Mouse (Mus musculus) megakaryocyte, embryonic 14.5 days (primary cell): ENCODE results near the gene Gm2115.

Experiments
- FLI1 ChIP-seq: IDR thresholded peaks from 2 replicates; pipeline ENCODE4 v1.6.1; 2012; ENCODE audit warnings: low read length, inconsistent platforms, mixed read lengths
- GATA1 ChIP-seq: IDR thresholded peaks from 3 replicates; pipeline ENCODE4 v1.6.1; 2012; ENCODE audit warnings: mixed read lengths, low read length, inconsistent platforms, borderline replicate concordance

GRCm38 (mm10) chr7:84585086-84585485, 56.3 kb downstream of the Gm2115 start:
- no peak for TF ChIP-seq GATA1
- TF ChIP-seq FLI1, result no peak
